Mouse (Mus musculus) thymus, adult 2 months (tissue): ENCODE data around the gene Mapk8ip1. TPM values are rescaled to one million over a fixed set of nuclear protein-coding genes. Genes with fewer than 3 reads are reported as not detected.

Experiments
- DNase-seq: peaks from one replicate; pipeline ENCODE4 v3.0.0; 2021
- H3K27ac ChIP-seq: fragments of 200-500 bp; 2 replicates; pipeline ENCODE4 v1.5.1; 2012; ENCODE audit warnings: low read length, control low read depth; ENCODE audit not compliant: control insufficient read depth, insufficient read depth
- H3K27me3 ChIP-seq: fragments of 200-500 bp; 2 replicates; pipeline ENCODE4 v1.6.1; 2012; ENCODE audit warnings: mild to moderate bottlenecking, low read length, moderate library complexity, mixed read lengths; ENCODE audit not compliant: control insufficient read depth, insufficient read depth
- H3K36me3 ChIP-seq: fragments of 200-500 bp; 2 replicates; pipeline ENCODE4 v1.6.1; 2012; ENCODE audit warnings: mild to moderate bottlenecking, low read length, moderate library complexity; ENCODE audit not compliant: control insufficient read depth, insufficient read depth
- H3K4me1 ChIP-seq: fragments of 200-500 bp; replicated peaks from 2 replicates; pipeline ENCODE4 v1.6.1; 2012; ENCODE audit warnings: low read length; ENCODE audit not compliant: control insufficient read depth, insufficient read depth
- H3K4me3 ChIP-seq: fragments of 200-500 bp; 2 replicates; pipeline ENCODE4 v1.5.1; 2012; ENCODE audit warnings: mild to moderate bottlenecking, low read length, control low read depth, moderate library complexity; ENCODE audit not compliant: control insufficient read depth, insufficient read depth
- CTCF ChIP-seq: fragments of 200-500 bp; IDR thresholded peaks from 2 replicates; pipeline ENCODE4 v1.5.1; 2012; ENCODE audit warnings: mild to moderate bottlenecking, control low read depth, low read length, moderate library complexity, borderline replicate concordance; ENCODE audit not compliant: control insufficient read depth, poor library complexity, insufficient read depth; ENCODE audit errors: extremely low read depth
- POLR2A ChIP-seq: fragments of 200-500 bp; IDR thresholded peaks from 2 replicates; pipeline ENCODE4 v1.6.1; 2012; ENCODE audit warnings: mild to moderate bottlenecking, low read length, control low read depth, moderate library complexity; ENCODE audit not compliant: control insufficient read depth, poor library complexity, insufficient read depth; ENCODE audit errors: extremely low read depth
- WGBS: fragments of 180-500 bp; shearing (Covaris S2); methylation state at CpG from one replicate; pipeline ENCODE4 v1.1.7; 2018; 5-methylcytosine and 5-hydroxymethylcytosine counted together
- polyA plus RNA-seq: library from polyadenylated mRNA; depleted of rRNA; stranded (reverse); fragments of >200 nt; gene quantifications from 2 replicates; pipeline ENCODE4 v1.2.3, GENCODE M21; 2012

Gene Mapk8ip1
- polyA plus RNA-seq, 1 experiment = 11.4 TPM

- Histone ChIP-seq H3K36me3 (peaks cover 20% of the 10 kb centered on the region), H3K27me3 (no peaks in the 10 kb centered on the region), H3K27ac (peak overlapping the region; percentile 79), H3K4me3 (peak overlapping the region; percentile 91), H3K4me1 (peaks cover 49% of the 10 kb centered on the region)
- DNase-seq = peak; percentile 94
- under 1% methylated on average over 29 of the region's 29 CpGs for WGBS
- TF ChIP-seq CTCF (peak; percentile 48; the same call in 1 of the 2 replicates), POLR2A (peak; percentile 70; the same call in 1 of the 2 replicates)
Measured at GRCm38 (mm10) chr2:92375099-92375623, 25.9 kb downstream of the Mapk8ip1 start.

GRCm38 (mm10) chr2:92374514-92374913 lies 26.5 kb downstream of the Mapk8ip1 start, which contains the start of the genes Pex16 and Large2:
Gene Pex16, plus strand, starts transcription at chr2:92374676.
Gene Large2, minus strand, starts transcription at chr2:92374869.
- peak; percentile 50 for DNase-seq
- 2% methylated on average over 16 of the region's 16 CpGs for WGBS
- Histone ChIP-seq H3K4me3 (peak within 1 kb of the TSS; percentile 91), H3K27ac (peak within 1 kb of the TSS; percentile 86), H3K4me1 (peaks cover 47% of the 10 kb centered on the region), H3K36me3 (peaks cover 17% of the 10 kb centered on the region), H3K27me3 (no peaks in the 10 kb centered on the region)
- TF ChIP-seq POLR2A = no peak
- no peak for TF ChIP-seq CTCF

- Histone ChIP-seq H3K27ac (peak overlapping the region; percentile 86), H3K4me1 (peaks cover 47% of the 10 kb centered on the region), H3K36me3 (peaks cover 6% of the 10 kb centered on the region), H3K27me3 (no peaks in the 10 kb centered on the region), H3K4me3 (peak overlapping the region; percentile 3; the same call in 1 of the 2 replicates)
- TF ChIP-seq POLR2A (no peak), CTCF (no peak)
- peak; percentile 32 for DNase-seq
- WGBS = 48% methylated on average over 11 of the region's 11 CpGs
Measured at GRCm38 (mm10) chr2:92373437-92373813, 27.6 kb downstream of the Mapk8ip1 start.

GRCm38 (mm10) chr2:92372767-92373436 lies 28.2 kb downstream of the Mapk8ip1 start:
- Histone ChIP-seq H3K27ac (peak overlapping the region; percentile 86), H3K27me3 (no peaks in the 10 kb centered on the region), H3K36me3 (0 out of 2 replicates have a peak, but pooled peaks cover 4% of the 10 kb centered on the region), H3K4me1 (peaks cover 47% of the 10 kb centered on the region), H3K4me3 (no peak overlapping the region)
- WGBS = 56% methylated on average over 9 of the region's 9 CpGs
- no peak for TF ChIP-seq POLR2A
- TF ChIP-seq CTCF = no peak
- no peak for DNase-seq

GRCm38 (mm10) chr2:92371971-92372690 lies 28.9 kb downstream of the Mapk8ip1 start:
- DNase-seq = no peak
- H3K27me3 ChIP-seq = no peaks in the 10 kb centered on the region
- H3K27ac ChIP-seq = peak overlapping the region; percentile 32; the same call in 1 of the 2 replicates
- TF ChIP-seq POLR2A = no peak
- no peak for TF ChIP-seq CTCF
- 93% methylated on average over 10 of the region's 10 CpGs for WGBS
- H3K4me1 ChIP-seq = peaks cover 51% of the 10 kb centered on the region
- no peaks in the 10 kb centered on the region for H3K36me3 ChIP-seq
- no peak overlapping the region for H3K4me3 ChIP-seq
